Mouse (Mus musculus) small intestine, adult 2 months (tissue): ENCODE data around the gene St6gal1. TPM values are rescaled to one million over a fixed set of nuclear protein-coding genes. Genes with fewer than 3 reads are reported as not detected.

Source experiments
- H3K27ac ChIP-seq: fragments of 200-500 bp; 2 replicates; pipeline ENCODE4 v1.5.1; 2012; ENCODE audit warnings: low read depth, low read length, control low read depth, inconsistent platforms; ENCODE audit not compliant: insufficient read depth
- H3K27me3 ChIP-seq: fragments of 200-500 bp; 2 replicates; pipeline ENCODE4 v1.6.1; 2012; ENCODE audit warnings: mild to moderate bottlenecking, moderate library complexity, low read length, inconsistent platforms; ENCODE audit not compliant: control insufficient read depth, insufficient read depth
- H3K36me3 ChIP-seq: fragments of 200-500 bp; 2 replicates; pipeline ENCODE4 v1.6.1; 2012; ENCODE audit warnings: mild to moderate bottlenecking, low read length, control low read depth, inconsistent platforms; ENCODE audit not compliant: control insufficient read depth, insufficient read depth
- H3K4me1 ChIP-seq: fragments of 200-500 bp; 2 replicates; pipeline ENCODE4 v1.6.1; 2012; ENCODE audit warnings: low read length, inconsistent platforms, mixed read lengths; ENCODE audit not compliant: control insufficient read depth, insufficient read depth, insufficient read length
- H3K4me3 ChIP-seq: fragments of 200-500 bp; 2 replicates; pipeline ENCODE4 v1.5.1; 2012; ENCODE audit warnings: low read depth, mild to moderate bottlenecking, control low read depth, inconsistent platforms, low read length, moderate library complexity
- CTCF ChIP-seq: fragments of 200-500 bp; IDR thresholded peaks from 2 replicates; pipeline ENCODE4 v1.5.1; 2012; ENCODE audit warnings: low read depth, mild to moderate bottlenecking, control low read depth, inconsistent platforms, low read length, moderate library complexity, mixed read lengths; ENCODE audit not compliant: insufficient replicate concordance, insufficient read length; ENCODE audit errors: extremely low read depth
- POLR2A ChIP-seq: fragments of 200-500 bp; IDR thresholded peaks from 2 replicates; pipeline ENCODE4 v1.6.1; 2012; ENCODE audit warnings: low read depth, mild to moderate bottlenecking, control low read depth, inconsistent platforms, low read length, moderate library complexity
- WGBS: fragments of 180-500 bp; shearing (Covaris S2); methylation state at CpG from one replicate; pipeline ENCODE4 v1.1.7; 2018; 5-methylcytosine and 5-hydroxymethylcytosine counted together
- polyA plus RNA-seq: library from polyadenylated mRNA; depleted of rRNA; stranded (reverse); fragments of >200 nt; gene quantifications from 2 replicates; pipeline ENCODE4 v1.2.3, GENCODE M21; 2012

Gene St6gal1
- polyA plus RNA-seq, 1 experiment = 6.4 TPM

DNA sequence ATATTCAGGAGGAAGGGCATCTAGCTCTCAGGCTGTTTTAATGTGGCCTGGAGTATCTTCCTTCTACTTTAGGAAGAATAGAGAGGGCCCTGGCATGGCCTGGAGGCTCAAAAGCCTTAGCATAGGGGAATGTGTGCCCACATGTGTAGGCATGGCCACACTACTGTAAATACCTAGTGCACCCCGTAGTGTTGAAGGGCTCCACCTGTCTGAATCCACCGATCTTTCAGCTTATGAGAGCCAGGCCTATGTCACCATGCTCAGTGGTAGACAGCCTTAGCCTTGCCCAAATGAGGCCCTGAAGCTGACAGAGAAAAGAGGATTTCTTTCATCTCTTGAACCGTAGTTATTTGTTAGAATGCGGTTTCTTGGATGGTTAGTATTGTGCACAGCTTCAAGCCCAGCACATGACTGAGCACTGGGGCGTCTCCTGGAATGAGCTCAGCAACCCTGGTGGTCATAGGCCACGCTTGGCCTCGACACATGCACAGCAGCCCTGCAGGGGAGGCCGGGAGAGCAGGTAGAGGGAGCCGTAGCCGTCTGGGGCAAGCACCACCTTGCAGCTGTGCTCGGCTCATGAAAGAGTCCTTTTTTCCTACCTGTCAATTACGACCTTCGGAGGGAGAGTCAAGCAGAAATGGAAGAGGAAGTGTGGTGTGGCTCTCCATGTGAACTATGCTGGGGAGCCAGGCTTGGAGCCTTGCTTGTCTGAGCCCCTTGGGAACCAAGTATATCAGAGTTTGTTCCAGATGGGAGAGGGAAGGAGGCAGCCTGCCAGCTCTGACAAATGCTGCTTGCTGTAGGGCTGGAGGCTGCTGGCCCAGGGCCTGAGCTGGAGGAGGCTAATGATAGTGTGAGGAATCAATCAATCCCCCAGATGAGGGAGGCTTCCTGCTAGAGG is 15.8 kb downstream of the St6gal1 start:
- no peak overlapping the region for H3K4me3 ChIP-seq
- no peaks in the 10 kb centered on the region for H3K27me3 ChIP-seq
- H3K27ac ChIP-seq = no peak overlapping the region
- peaks cover 5% of the 10 kb centered on the region for H3K4me1 ChIP-seq
- 0 out of 2 replicates have a peak, but pooled peaks have one; percentile 6 for TF ChIP-seq POLR2A
- TF ChIP-seq CTCF = no peak
- WGBS = 40% methylated on average over 13 of the region's 13 CpGs
- H3K36me3 ChIP-seq = no peaks in the 10 kb centered on the region

DNA sequence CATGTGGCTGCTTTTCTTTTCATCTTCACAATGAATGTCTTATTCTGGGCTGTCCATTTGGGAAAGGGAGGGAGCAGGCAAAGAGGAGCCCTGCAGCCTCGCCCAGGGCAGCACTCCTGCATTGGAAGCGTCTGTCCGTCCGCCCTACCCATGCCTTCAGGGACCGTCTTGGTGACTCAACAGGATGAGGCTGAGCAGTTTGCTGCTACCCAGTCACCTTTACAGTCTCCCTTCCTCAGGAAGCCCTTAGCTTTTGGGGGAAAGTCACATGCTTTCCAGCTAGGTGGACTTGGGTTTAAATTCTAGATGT is 16.4 kb downstream of the St6gal1 start:
- Histone ChIP-seq H3K27me3 (no peaks in the 10 kb centered on the region), H3K4me3 (no peak overlapping the region), H3K4me1 (peaks cover 5% of the 10 kb centered on the region), H3K36me3 (no peaks in the 10 kb centered on the region), H3K27ac (no peak overlapping the region)
- TF ChIP-seq CTCF (no peak), POLR2A (no peak)
- WGBS = 71% methylated on average over 5 of the region's 5 CpGs

DNA sequence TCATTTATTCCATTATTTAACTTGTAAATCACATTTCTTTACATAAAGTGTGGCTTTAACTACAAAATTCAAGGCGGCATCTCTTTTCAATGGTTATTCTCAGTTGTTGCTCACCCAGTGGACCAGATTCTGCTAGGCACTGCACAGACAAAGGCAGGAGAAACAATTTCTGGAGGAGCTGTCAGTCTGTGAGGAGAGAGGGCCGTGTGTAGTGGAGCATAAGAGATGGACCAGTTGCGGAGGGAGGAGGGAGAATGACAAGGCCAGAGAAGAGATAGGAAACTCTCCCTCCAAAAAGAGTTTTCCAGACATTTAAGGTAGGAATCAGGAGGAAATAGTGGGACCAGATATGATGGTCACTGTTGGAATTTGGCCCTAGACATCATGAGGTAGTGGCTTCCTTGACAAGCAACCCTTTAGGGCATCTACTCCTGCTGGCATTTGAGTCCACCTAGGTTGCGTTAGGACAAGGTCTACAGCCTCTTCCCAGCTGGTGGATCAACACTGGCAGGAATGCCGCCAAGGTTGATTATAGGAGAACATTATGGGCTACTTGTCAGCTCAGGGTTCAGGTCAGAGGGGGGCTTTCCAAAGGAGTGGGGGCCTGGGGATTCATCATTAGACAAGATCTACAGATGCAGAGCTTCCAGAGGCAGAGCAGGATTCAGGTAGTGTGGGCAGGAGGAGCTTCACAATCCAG is 19.3 kb downstream of the St6gal1 start:
- Histone ChIP-seq H3K27me3 (no peaks in the 10 kb centered on the region), H3K4me3 (no peak overlapping the region), H3K27ac (no peak overlapping the region), H3K36me3 (no peaks in the 10 kb centered on the region), H3K4me1 (peaks cover 5% of the 10 kb centered on the region)
- WGBS = 89% methylated on average over 5 of the region's 5 CpGs
- TF ChIP-seq POLR2A = no peak
- TF ChIP-seq CTCF = no peak

DNA sequence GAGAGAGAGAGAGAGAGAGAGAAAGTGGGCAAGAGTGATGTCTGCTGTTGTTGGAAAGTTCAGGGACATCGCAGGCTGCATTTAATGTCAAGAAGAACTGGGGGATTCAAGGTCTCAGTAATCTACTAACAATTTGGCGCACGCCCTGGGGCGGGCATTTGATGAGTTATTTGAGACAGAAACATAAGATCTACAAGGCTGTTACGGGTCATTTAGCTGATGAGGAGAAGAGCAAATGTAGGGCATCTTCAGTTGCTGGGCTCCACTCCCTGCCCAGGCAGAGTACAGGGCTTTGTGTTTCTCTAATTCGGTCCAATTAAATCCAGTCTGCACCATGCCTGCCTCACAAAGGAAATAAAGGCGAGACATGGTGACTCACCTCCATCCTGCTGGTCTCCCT is 19.9 kb downstream of the St6gal1 start:
- Histone ChIP-seq H3K4me1 (peaks cover 5% of the 10 kb centered on the region), H3K27me3 (no peaks in the 10 kb centered on the region), H3K36me3 (no peaks in the 10 kb centered on the region), H3K4me3 (no peak overlapping the region), H3K27ac (no peak overlapping the region)
- 92% methylated on average over 7 of the region's 7 CpGs for WGBS
- TF ChIP-seq POLR2A = no peak
- TF ChIP-seq CTCF = no peak

GRCm38 (mm10) chr16:23249285-23249684 is 24.7 kb downstream of the St6gal1 start:
- H3K4me3 ChIP-seq = no peak overlapping the region
- H3K4me1 ChIP-seq = no peaks in the 10 kb centered on the region
- no peaks in the 10 kb centered on the region for H3K27me3 ChIP-seq
- H3K36me3 ChIP-seq = no peaks in the 10 kb centered on the region
- WGBS = 55% methylated on average over 4 of the region's 4 CpGs
- TF ChIP-seq CTCF = no peak
- no peak for TF ChIP-seq POLR2A
- no peak overlapping the region for H3K27ac ChIP-seq

DNA sequence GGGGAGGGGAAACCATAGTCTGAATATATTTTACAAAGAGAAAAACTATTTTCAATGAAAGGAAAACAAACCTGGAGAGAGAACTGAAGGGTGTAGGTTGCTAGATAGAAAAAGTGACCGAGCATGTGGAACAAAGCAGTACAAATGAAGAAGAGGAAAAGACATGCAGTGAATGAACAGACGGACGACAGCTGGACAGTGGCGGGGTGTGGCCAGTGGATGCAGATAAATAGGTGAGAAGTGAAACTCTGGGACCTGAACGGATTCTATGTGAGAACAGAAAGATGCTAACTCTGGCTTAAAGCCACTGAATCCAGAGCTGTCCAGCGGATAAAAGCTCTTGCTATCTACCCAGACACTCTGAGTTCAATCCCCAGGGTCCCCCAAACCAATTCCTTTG is 25.2 kb downstream of the St6gal1 start:
- H3K4me1 ChIP-seq = no peaks in the 10 kb centered on the region
- H3K4me3 ChIP-seq = no peak overlapping the region
- H3K36me3 ChIP-seq = no peaks in the 10 kb centered on the region
- no peak overlapping the region for H3K27ac ChIP-seq
- WGBS = 51% methylated on average over 6 of the region's 6 CpGs
- H3K27me3 ChIP-seq = no peaks in the 10 kb centered on the region
- TF ChIP-seq CTCF = no peak
- TF ChIP-seq POLR2A = no peak
